Mouse (Mus musculus) heart, adult 11 months (tissue): ENCODE results near the gene Slc6a20b.

Source experiments
- DNase-seq: peaks from one replicate; pipeline ENCODE4 v3.0.0; 2022

Gene Slc6a20b

GRCm38 (mm10) chr9:123632281-123632680, at the start of gene Slc6a20b:
Gene Slc6a20b (minus strand): TSS chr9:123632565.
- DNase-seq = no peak

GRCm38 (mm10) chr9:123679198-123679597, 46.8 kb upstream of the Slc6a20b start:
- DNase-seq = peak; percentile 9

GRCm38 (mm10) chr9:123678327-123679105, 46.2 kb upstream of the Slc6a20b start, which contains the start of the genes Ccr9 and Slc6a20a:
Gene Ccr9 (plus strand): TSS chr9:123678439.
Gene Slc6a20a (minus strand): TSS chr9:123678885.
- DNase-seq = peak; percentile 68

- no peak for DNase-seq
Observed at GRCm38 (mm10) chr9:123665645-123666044, 33.3 kb upstream of the Slc6a20b start.

GRCm38 (mm10) chr9:123659986-123660676, 27.8 kb upstream of the Slc6a20b start:
- DNase-seq = peak; percentile 61

- DNase-seq = no peak
Observed at GRCm38 (mm10) chr9:123658981-123659380, 26.6 kb upstream of the Slc6a20b start.

- DNase-seq = no peak
Observed at GRCm38 (mm10) chr9:123657457-123657856, 25.1 kb upstream of the Slc6a20b start.

GRCm38 (mm10) chr9:123651369-123651768, 19.0 kb upstream of the Slc6a20b start:
- no peak for DNase-seq

GRCm38 (mm10) chr9:123649785-123650511, 17.6 kb upstream of the Slc6a20b start:
- no peak for DNase-seq

- peak; percentile 44 for DNase-seq
Observed at GRCm38 (mm10) chr9:123640106-123640505, 7.7 kb upstream of the Slc6a20b start.

- peak; percentile 82 for DNase-seq
Observed at GRCm38 (mm10) chr9:123638668-123639089, 6.3 kb upstream of the Slc6a20b start.

- no peak for DNase-seq
Observed at GRCm38 (mm10) chr9:123638231-123638630, 5.9 kb upstream of the Slc6a20b start.

- DNase-seq = no peak
Observed at GRCm38 (mm10) chr9:123636771-123637170, 4.4 kb upstream of the Slc6a20b start.

GRCm38 (mm10) chr9:123632993-123633392, 628 bp upstream of the Slc6a20b start:
- no peak for DNase-seq

GRCm38 (mm10) chr9:123631666-123632065, 699 bp downstream of the Slc6a20b start:
- DNase-seq = no peak

- no peak for DNase-seq
Observed at GRCm38 (mm10) chr9:123625821-123626220, 6.5 kb downstream of the Slc6a20b start.

- DNase-seq = no peak
Observed at GRCm38 (mm10) chr9:123624741-123625140, 7.6 kb downstream of the Slc6a20b start.

- DNase-seq = no peak
Observed at GRCm38 (mm10) chr9:123620311-123621098, 11.9 kb downstream of the Slc6a20b start.

GRCm38 (mm10) chr9:123601529-123601928, 30.8 kb downstream of the Slc6a20b start:
- no peak for DNase-seq

- DNase-seq = no peak
Observed at GRCm38 (mm10) chr9:123597376-123597775, 35.0 kb downstream of the Slc6a20b start.

- no peak for DNase-seq
Observed at GRCm38 (mm10) chr9:123596910-123597309, 35.5 kb downstream of the Slc6a20b start.

GRCm38 (mm10) chr9:123595194-123595593, 37.2 kb downstream of the Slc6a20b start:
- no peak for DNase-seq
